Mouse (Mus musculus) lung, postnatal 4 days (tissue): ENCODE data around the gene Spout1.
"Not testable (repeated sequence)": the region's sequence is repeated elsewhere in the genome, so short reads cannot be mapped to it uniquely, and the experiment has no call there.

Source experiments
- DNase-seq, 2 experiments: peaks; one replicate each; pipeline ENCODE4 v3.0.0; 2021

The Spout1 gene

GRCm38 (mm10) chr2:30176561-30176960, 1.7 kb downstream of the Spout1 start:
- DNase-seq, result no peak

GRCm38 (mm10) chr2:30175897-30176296, 2.4 kb downstream of the Spout1 start:
- DNase-seq, result no peak

DNA sequence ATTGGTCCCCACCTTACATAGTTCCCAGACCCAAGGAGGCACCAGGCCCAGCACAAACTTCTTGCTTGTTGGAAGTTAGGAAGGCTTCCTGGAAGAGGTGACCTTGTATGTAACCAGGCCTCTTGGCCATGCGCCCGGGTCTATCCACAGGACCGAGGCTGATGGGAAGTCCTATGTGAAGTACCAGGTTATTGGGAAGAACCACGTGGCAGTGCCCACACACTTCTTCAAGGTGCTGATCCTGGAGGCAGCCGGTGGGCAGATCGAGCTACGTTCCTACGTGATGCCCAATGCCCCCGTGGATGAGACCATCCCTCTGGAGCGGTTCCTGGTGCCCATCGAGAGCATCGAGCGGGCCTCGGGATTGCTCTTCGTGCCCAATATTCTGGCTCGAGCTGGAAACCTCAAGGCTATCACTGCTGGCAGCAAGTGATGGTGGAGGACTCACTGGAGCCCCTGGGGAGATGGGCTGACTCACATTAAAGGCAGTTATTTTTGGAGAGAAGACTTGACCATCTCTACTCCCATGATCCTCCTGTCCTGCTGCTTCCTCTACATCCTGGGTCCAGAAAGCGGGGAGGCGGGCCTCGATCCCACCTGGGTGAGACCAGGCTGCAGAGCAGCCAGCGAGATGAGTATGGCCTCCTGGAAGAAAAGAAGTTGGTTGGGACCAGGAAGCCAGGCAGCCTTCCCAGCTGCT, 4.6 kb downstream of the Spout1 start:
- no peak for DNase-seq

DNA sequence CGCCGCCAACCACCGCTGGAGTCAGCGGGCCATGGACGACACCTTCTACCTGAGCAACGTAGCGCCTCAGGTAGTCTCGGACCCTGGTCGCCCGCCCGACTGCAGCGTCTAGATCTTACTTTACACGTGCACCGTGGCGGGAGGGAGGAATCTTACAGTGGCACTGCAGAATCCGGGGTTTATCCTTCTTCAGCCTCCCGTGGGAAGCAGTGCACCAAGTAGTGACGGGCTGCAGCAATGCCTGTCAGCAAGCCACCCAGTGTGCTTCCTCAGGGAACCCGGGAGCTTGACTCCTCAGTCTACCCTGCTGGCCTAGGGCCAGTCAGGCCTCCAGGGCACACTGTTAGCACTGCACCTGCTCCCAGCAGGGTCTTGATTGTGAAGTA, 6.3 kb downstream of the Spout1 start:
- no peak for DNase-seq

GRCm38 (mm10) chr2:30171371-30171996, 6.8 kb downstream of the Spout1 start, which contains the start of gene Endog:
TSS of gene Endog (plus strand) at chr2:30171493.
- peak; percentile 86 to 91 for DNase-seq

- peak in 1 of 2 experiments; percentile 12 for DNase-seq
These were observed 11.6 kb downstream of the Spout1 start for GRCm38 (mm10) chr2:30166677-30167076.

DNA sequence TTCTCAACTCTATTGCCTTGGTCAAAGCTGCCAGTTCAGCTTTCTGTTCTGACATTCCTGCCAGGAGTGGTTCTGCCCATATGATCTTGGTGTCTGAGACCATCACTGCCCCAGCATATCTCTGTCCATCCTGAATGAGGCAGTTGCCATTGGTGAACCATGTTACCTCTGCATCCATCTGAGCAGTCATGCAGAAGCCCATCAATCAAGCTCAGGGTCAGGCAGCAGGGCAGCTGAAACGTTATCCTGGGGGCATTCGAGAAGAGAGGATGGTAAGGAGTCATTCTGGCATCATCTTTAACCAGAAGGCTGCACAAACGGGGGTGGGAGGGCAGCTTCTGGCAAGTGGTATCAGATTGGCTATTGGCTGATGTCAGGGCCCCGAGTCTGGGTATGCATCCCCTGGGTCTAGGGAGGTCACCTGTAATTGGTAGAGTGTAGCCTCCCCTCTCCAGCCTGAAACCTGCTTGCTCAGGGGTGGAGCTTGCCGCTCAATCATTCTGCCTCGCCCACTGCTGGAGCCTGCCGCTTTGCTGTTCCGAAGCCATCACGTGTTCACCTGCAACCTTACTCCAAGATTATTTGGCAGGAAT, 13.8 kb downstream of the Spout1 start:
- DNase-seq, result peak in 1 of 2 experiments; percentile 14

GRCm38 (mm10) chr2:30161809-30162208, 16.4 kb downstream of the Spout1 start:
- DNase-seq, result peak in 1 of 2 experiments; percentile 39

DNA sequence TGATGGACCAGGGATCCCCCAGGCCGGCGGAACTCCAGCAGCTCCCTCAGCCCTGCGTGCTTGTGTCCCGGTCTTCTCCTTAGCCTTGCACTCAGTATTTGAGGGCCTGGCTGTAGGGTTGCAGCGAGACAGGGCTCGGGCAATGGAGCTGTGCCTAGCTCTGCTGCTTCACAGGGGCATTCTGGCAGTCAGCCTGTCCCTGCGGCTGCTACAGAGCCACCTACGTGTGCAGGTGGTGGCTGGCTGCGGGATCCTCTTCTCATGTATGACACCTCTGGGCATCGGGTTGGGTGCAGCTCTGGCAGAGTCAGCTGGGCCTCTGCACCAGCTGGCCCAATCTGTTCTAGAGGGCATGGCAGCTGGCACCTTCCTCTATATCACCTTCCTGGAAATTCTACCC, 18.4 kb downstream of the Spout1 start:
- not testable (repeated sequence) for DNase-seq

GRCm38 (mm10) chr2:30152616-30153015, 25.6 kb downstream of the Spout1 start:
- no peak for DNase-seq

GRCm38 (mm10) chr2:30151840-30152239, 26.4 kb downstream of the Spout1 start:
- DNase-seq, result no peak

DNA sequence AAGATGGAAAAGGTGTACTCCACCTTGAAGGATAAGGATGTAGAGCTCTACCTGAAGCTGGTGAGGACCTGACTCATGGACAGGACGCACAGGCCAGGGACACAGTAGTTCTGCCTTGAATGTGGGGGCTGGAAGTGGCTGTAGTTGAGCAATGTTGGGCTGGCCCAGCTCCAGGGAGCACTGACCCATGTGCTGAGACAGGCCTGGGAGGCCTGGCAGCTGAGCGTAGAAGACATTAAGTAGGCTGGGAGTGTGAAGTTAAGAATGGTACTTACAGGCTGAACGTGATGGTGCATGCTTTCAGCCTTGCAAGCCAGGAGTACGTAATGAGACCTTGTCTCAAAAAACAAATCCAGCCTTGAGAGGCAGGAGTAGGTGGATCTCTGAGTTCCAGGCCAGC, 30.8 kb downstream of the Spout1 start:
- peak; percentile 73 to 90 for DNase-seq

- no peak for DNase-seq
These were observed 33.8 kb downstream of the Spout1 start for GRCm38 (mm10) chr2:30144436-30144835.

GRCm38 (mm10) chr2:30140021-30140420, 38.2 kb downstream of the Spout1 start:
- not testable (repeated sequence) for DNase-seq

GRCm38 (mm10) chr2:30136458-30136857, 41.8 kb downstream of the Spout1 start:
- no peak for DNase-seq

- DNase-seq, result no peak
These were observed 43.2 kb downstream of the Spout1 start for GRCm38 (mm10) chr2:30134928-30135620.

- peak in 1 of 2 experiments; percentile 25 for DNase-seq
These were observed 43.9 kb downstream of the Spout1 start for GRCm38 (mm10) chr2:30134378-30134711.

DNA sequence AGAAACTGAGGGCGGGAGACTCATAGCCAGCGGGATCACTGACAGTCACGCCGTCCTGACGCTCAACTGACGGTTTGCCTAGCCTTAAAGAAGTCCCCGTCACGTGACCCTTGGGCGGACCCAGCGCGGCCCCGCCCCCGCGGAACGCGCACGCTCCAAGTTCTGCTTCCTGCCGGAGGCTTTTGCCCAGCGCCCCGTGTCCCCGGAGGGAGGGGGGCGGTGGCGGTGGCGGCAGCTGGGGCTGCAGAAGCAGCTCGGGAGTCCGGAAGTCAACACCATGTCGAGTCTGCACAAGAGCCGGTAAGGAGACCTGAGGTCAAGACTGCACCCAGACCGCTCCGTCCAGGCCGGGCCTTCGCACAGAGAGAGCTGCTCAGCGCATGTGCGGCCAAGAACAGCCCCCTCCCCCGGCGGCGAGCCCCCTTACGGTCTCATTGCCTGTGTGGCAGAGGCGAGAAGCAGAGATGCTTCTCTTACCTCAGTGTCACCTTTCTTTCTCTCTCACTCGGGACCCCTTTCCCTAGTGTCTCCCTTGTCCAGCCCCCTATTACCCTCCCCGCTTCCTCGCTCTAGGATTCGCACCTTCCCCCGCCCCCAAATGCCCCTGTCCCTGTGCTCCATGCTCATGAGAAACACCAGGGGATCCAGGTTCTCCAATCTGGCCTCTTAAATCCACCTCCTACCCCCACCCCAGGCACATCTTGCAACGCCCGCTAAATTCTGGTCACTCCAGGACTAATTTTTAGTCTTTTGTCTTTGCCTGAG, 44.5 kb downstream of the Spout1 start, which contains the start of gene Tbc1d13:
TSS of gene Tbc1d13 (plus strand) at position 134 of the 765 bp plus-strand sequence.
- peak; percentile 99 for DNase-seq

DNA sequence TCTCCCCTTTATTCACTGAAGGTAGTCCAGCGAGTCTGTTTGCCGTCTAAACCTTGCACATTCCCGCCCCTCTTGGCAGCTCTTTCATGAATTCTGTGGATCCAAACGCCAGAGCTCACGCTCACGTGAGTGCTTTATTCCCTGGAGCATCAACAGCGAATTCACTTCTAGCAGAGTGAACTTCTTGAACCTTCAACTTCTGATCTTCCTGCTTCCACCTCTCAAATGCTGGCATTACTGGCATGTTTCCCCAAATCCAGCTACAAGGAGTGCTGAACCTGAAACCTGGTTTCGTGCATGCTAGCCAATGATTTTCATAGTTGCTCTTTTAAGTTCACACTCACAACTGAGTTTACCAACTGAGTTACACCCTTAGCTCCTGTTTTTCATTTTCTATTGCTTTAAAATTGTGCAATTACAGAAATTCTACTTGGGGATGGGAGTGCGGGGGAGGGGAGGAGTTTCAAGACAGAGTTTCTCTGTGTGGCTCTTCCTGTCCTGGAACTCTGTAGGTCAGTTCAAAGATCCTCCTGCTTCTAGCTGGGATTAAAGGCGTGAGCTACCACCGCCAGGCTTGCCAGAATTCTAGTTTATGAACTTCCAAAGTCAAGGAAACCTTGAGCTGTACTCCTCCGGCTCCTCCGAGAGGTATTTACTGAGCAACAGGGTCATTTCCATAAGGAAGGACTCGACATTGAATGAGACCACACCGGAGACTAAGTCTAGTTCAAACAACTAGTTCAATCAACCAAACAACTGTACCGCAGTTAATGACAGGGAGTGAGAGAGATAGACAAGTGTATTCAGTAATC, 45.3 kb downstream of the Spout1 start:
- peak in 1 of 2 experiments; percentile 53 for DNase-seq

DNA sequence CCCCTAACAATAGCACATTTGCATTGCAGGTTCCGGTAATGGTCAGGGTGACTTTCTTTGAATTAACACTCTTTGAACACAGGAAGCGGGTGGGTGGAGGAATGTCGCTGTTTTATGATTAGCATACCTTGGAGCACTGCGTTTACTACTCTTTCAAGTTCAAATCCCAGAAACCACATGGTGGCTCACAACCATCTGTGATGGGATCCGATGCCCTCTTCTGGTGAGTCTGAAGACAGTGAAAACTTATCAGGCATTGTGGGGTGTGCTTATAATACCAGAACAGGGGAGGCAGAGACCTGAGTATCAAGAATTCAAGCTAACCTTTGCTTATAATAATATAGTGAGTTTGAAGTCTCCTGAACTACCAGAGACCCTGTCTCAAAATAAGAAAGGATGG, 47.0 kb downstream of the Spout1 start:
- DNase-seq, result not testable (repeated sequence)

DNA sequence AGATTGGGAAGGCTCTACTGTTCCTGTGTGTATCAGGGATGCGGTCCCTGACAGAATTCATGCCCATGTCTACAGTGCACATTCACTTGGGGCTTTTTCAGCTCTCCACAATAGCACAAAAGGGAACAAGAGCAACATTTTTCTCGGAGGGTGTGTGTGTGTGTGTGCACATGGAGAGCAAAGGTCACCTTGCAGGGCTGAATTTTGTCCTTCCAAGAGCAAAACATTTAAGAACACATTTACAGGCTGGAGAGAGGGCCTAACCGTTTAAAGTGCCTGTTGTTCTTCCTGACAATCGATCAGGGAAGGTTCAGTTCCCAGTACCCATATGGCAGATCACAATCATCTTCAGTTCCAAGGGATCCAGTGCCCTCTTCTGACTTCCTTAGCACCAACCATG, 48.1 kb downstream of the Spout1 start:
- DNase-seq, result no peak

GRCm38 (mm10) chr2:30128789-30129188, 49.5 kb downstream of the Spout1 start:
- peak in 1 of 2 experiments; percentile 44 for DNase-seq
